Mouse (Mus musculus) megakaryocyte-erythroid progenitor cell, adult 5-6 weeks (primary cell): ENCODE results near the gene Sox4. TPM values are rescaled to one million over a fixed set of nuclear protein-coding genes. Genes with fewer than 3 reads are reported as not detected.

Source experiments
- ATAC-seq: replicated peaks from 2 replicates; pipeline ENCODE4 v1.8.0; 2016; ENCODE audit warnings: mild to moderate bottlenecking, inconsistent platforms; ENCODE audit not compliant: severe bottlenecking, poor library complexity, low FRiP score, low TSS enrichment
- total RNA-seq, 2 experiments: library from RNA; stranded (forward) in 1 of 2; stranded (reverse) in 1 of 2; fragments of 200-1000, 215-1000 nt in 1 of 2; fragments of >200 nt in 1 of 2; fragmentation: Nextera tagmentation in 1 of 2; gene quantifications; 2 replicates each; pipeline ENCODE4 v1.2.3; 2014 to 2017

Sox4 gene
- total RNA-seq, 2 experiments from 2014 or later = 20.3 to 22.7 TPM

- no peak for ATAC-seq
These were observed 5.0 kb downstream of the Sox4 start for GRCm38 (mm10) chr13:28948541-28948940.

- ATAC-seq = no peak
These were observed 5.6 kb downstream of the Sox4 start for GRCm38 (mm10) chr13:28947740-28948441.

GRCm38 (mm10) chr13:28946565-28947135 lies 6.9 kb downstream of the Sox4 start:
- ATAC-seq = no peak

GRCm38 (mm10) chr13:28945681-28946080 lies 7.8 kb downstream of the Sox4 start:
- ATAC-seq = no peak

GRCm38 (mm10) chr13:28942926-28943325 lies 10.6 kb downstream of the Sox4 start:
- peak; percentile 21 for ATAC-seq

- ATAC-seq = 0 out of 2 replicates have a peak, but pooled peaks have one; percentile 19
These were observed 11.4 kb downstream of the Sox4 start for GRCm38 (mm10) chr13:28941983-28942630.

- ATAC-seq = no peak
These were observed 20.1 kb downstream of the Sox4 start for GRCm38 (mm10) chr13:28933375-28933774.

- ATAC-seq = no peak
These were observed 21.7 kb downstream of the Sox4 start for GRCm38 (mm10) chr13:28931776-28932175.

- no peak for ATAC-seq
These were observed 22.2 kb downstream of the Sox4 start for GRCm38 (mm10) chr13:28931266-28931665.

- no peak for ATAC-seq
These were observed 23.1 kb downstream of the Sox4 start for GRCm38 (mm10) chr13:28930364-28930763.

GRCm38 (mm10) chr13:28929936-28930335 lies 23.6 kb downstream of the Sox4 start:
- no peak for ATAC-seq

- ATAC-seq = no peak
These were observed 30.4 kb downstream of the Sox4 start for GRCm38 (mm10) chr13:28923136-28923535.

GRCm38 (mm10) chr13:28917379-28918250 lies 35.9 kb downstream of the Sox4 start:
- no peak for ATAC-seq

- ATAC-seq = no peak
These were observed 39.9 kb downstream of the Sox4 start for GRCm38 (mm10) chr13:28913656-28914055.

- no peak for ATAC-seq
These were observed 46.5 kb downstream of the Sox4 start for GRCm38 (mm10) chr13:28906981-28907380.
